Mouse (Mus musculus) left cerebral cortex, adult 2 months (tissue): Measurements from ENCODE around the gene Ccsap. TPM values are rescaled to one million over a fixed set of nuclear protein-coding genes. Genes with fewer than 3 reads are reported as not detected.

Experiments used
- DNase-seq, 2 experiments: peaks; one replicate each; pipeline ENCODE4 v3.0.0; 2021 to 2022; ENCODE audit warnings: low spot score in 2 of 2, mixed read lengths in 1 of 2; ENCODE audit errors: extremely low spot score in 1 of 2
- H3K27ac ChIP-seq: fragments of 200-600 bp; 2 replicates; pipeline ENCODE4 v1.8.1; 2022
- H3K4me3 ChIP-seq: fragments of 200-600 bp; 2 replicates; pipeline ENCODE4 v1.8.1; 2022
- CTCF ChIP-seq: fragments of 200-600 bp; IDR thresholded peaks from 2 replicates; pipeline ENCODE4 v1.8.1; 2022; ENCODE audit warnings: antibody characterized with exemption, mild to moderate bottlenecking, moderate library complexity
- intact Hi-C: fragments of 180-260 bp; cut with DNase I; formaldehyde crosslinking; loops from one replicate; pipeline ENCODE4 v1.15.1; 2025
- total RNA-seq, 2 experiments: library from RNA; stranded (reverse); gene quantifications; 2 replicates each; pipeline ENCODE4 v1.2.3; 2021

Gene Ccsap
- total RNA-seq, 2 experiments from 2014 or later = 65.9 to 75.4 TPM

GRCm38 (mm10) chr8:123827523-123827922 lies 32.5 kb downstream of the Ccsap start:
- DNase-seq = no peak
- intact Hi-C loops = no loop called here
- Histone ChIP-seq H3K4me3 (no peak overlapping the region), H3K27ac (no peak overlapping the region)
- TF ChIP-seq CTCF = no peak

DNA sequence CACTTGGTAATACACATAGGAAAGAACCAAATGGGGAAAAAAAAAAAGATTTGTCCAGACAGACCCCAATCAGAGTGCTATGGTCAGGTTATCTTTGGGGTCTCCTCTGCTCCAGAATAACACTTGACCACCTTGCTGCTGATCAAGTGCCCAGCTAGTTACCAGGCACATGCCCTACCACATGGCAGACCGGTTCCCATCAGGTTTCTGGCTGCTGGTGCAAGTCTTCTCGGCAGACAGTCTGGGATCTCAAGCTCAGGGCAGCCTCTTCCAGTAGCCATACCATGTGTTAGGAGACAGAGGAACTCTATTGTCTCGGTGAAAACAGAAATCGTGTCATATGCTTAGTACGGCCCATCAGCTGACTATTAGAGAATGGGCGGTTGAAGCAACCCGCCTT lies 33.3 kb downstream of the Ccsap start:
- Histone ChIP-seq H3K4me3 (no peak overlapping the region), H3K27ac (no peak overlapping the region)
- no peak for TF ChIP-seq CTCF
- no peak for DNase-seq
- intact Hi-C loops = no loop called here

DNA sequence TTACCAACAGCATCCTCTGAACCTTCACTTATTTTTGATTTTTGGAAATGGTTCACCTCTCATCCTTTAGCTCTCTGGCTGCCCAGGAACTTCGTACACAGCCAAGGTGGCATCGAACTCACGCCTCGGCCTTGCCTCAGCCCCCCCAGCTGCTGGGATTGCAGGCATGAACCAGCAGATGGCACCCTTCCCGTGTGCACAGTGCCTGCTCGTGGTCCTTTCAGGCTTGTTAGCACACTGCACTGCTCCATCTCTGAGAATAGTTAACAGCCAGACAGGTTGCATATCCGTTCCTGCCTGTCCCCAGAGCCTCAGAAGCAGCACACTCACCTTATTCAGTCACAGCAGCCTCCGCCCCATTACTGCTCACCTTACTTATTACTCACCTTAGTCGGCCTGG lies 34.0 kb downstream of the Ccsap start:
- DNase-seq = no peak
- intact Hi-C loops = no loop called here
- TF ChIP-seq CTCF = peak; percentile 51
- Histone ChIP-seq H3K27ac (no peak overlapping the region), H3K4me3 (no peak overlapping the region)

DNA sequence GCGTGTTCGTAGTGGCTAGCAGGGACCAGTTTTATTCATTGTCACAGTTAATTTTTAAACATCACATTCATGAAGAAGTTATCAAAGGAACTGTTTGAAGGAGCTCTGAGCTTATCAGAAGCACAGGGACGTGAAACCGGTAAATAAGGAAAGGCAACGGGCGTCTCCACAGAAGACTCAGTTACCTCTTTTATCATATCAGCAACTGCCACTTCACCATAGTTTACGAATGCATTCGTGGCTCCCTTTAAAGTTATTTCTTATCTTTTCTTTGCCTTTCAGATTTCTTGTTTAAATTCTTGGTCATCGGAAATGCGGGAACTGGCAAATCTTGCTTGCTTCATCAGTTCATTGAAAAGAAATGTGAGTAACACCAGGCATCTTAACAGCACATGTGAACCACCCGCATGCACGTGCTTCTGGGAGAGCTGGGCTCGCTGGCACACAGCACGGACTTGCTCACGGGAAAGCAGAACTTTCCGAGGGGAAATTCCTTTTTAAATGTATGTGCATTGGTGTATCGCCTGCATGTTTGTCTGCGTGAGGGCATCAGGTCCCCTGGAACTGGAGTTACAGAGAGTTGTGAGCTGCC lies 36.4 kb downstream of the Ccsap start:
- intact Hi-C loops = no loop called here
- H3K4me3 ChIP-seq = no peak overlapping the region
- DNase-seq = no peak
- no peak overlapping the region; the same call in 1 of the 2 replicates for H3K27ac ChIP-seq
- no peak for TF ChIP-seq CTCF

- Histone ChIP-seq H3K4me3 (no peak overlapping the region), H3K27ac (no peak overlapping the region)
- peak; percentile 44 for TF ChIP-seq CTCF
- intact Hi-C loops = no loop called here
- DNase-seq = no peak
Measured at GRCm38 (mm10) chr8:123823111-123823510, 36.9 kb downstream of the Ccsap start.

DNA sequence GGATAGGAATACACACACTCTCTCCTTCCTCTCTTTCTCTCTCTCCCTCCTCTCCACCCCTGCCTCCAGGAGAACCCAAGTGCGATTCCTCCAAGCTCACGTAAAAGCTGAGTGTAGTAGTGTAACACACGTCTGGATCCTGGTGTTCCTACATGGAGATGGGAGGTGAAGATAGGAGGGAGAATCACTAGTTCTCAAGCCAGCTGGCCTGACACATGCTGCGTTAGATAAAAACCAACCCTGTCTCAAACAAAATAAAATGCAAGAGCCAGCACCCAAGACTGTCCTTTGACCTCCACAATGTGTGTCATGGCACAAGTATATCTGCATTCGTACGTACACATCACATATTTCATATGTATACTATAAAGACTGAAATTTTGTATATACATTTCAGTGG lies 39.2 kb downstream of the Ccsap start:
- no peak for DNase-seq
- no peak for TF ChIP-seq CTCF
- intact Hi-C loops = no loop called here
- Histone ChIP-seq H3K4me3 (no peak overlapping the region), H3K27ac (peak overlapping the region; percentile 48; the same call in 1 of the 2 replicates)

DNA sequence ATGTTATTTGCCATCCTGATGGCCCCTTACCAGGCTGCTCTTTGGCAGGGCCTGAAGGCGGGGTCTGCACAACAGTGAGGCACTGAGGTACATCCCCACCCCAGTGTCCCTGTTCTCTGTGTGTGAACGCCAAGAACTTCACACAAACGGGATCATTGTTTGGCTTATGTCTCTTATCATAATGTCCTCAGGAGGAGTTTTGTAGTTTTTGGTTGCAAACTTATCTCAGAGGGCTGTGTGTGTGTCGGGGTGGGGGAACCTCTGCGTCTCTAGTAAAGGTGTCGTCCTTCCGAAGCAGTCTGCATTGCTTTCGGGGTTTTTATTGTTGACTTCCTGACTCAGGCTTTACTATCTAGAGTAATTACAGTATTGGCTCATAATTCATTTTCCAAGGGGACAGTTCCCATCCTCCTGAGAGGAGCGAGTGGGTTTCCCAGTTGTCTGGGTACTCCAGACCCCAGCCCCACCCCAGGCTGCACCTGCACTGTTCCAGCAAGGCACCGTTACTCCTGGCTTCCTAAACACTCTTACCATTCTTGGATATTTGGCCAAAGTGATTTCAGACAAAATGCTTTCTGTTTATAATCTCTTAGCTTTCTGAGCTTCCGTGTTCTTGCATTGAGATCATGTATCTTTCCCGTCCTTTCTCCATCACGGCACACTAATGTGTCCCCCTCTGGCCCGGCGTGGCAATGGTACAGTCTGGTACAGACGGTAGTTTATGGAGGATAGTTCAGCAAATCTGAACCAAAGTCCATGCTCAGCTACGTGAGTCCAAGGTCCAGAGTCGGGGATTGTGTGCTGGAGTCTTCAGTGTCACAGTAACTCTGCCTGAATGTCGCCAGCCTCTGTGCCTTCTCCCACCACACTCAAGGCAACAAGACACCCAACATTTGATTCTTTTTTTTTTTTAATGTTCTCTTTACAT lies 40.1 kb downstream of the Ccsap start:
- DNase-seq = no peak
- intact Hi-C loops = no loop called here
- no peak for TF ChIP-seq CTCF
- peak overlapping the region; percentile 48; the same call in 1 of the 2 replicates for H3K27ac ChIP-seq
- H3K4me3 ChIP-seq = no peak overlapping the region

- no peak for DNase-seq
- intact Hi-C loops = no loop called here
- Histone ChIP-seq H3K27ac (peak overlapping the region; percentile 83), H3K4me3 (no peak overlapping the region)
- peak; percentile 14 for TF ChIP-seq CTCF
Measured at GRCm38 (mm10) chr8:123817747-123818146, 42.3 kb downstream of the Ccsap start.

GRCm38 (mm10) chr8:123816939-123817338 lies 43.1 kb downstream of the Ccsap start:
- no peak for DNase-seq
- peak overlapping the region; percentile 83 for H3K27ac ChIP-seq
- intact Hi-C loops = no loop called here
- H3K4me3 ChIP-seq = no peak overlapping the region
- TF ChIP-seq CTCF = no peak

DNA sequence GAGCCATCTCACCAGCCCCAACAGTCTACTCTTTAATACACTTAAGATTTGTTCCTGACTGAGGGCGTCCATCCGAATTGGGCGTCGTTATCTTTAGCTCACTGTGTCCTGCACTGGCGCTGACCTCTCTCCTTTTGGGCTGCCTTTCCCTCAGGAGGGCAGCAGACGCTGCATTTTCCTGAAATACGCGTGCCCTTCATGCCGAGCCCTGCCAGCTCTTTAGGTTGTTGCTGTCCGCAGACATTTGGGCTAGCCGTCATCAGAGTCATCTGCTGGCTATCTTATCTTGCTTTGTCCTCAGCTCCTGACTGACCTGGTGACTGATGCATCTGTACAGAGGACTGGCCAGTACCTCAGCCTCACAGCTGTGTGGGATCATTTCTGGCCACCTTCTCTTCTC lies 44.7 kb downstream of the Ccsap start:
- TF ChIP-seq CTCF = no peak

DNA sequence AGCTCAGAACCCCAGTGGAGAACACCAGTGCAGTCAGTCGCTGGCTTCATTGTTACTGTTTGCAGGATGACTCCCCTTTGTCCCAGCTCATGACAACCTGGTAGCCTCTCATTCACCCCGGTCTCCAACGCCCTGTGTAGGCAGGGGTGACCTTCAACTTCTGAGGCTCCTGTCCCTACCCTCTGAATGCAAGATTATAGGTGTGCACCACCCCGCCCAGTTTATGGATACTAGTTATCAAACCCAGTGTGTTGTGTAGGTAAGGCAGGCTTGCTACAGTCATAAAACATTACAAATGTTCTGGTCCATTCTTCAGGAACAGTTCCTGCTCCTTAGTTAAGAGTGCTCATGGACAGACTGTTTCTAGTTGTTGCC lies 46.1 kb downstream of the Ccsap start:
- no peak for TF ChIP-seq CTCF

More for the DNA sequence above, 44.7 kb downstream of the Ccsap start:
- Histone ChIP-seq H3K4me3 (no peak overlapping the region), H3K27ac (0 out of 2 replicates have a peak overlapping the region, but pooled peaks have one; percentile 47)
- no peak for DNase-seq
- intact Hi-C loops = no loop called here

DNA sequence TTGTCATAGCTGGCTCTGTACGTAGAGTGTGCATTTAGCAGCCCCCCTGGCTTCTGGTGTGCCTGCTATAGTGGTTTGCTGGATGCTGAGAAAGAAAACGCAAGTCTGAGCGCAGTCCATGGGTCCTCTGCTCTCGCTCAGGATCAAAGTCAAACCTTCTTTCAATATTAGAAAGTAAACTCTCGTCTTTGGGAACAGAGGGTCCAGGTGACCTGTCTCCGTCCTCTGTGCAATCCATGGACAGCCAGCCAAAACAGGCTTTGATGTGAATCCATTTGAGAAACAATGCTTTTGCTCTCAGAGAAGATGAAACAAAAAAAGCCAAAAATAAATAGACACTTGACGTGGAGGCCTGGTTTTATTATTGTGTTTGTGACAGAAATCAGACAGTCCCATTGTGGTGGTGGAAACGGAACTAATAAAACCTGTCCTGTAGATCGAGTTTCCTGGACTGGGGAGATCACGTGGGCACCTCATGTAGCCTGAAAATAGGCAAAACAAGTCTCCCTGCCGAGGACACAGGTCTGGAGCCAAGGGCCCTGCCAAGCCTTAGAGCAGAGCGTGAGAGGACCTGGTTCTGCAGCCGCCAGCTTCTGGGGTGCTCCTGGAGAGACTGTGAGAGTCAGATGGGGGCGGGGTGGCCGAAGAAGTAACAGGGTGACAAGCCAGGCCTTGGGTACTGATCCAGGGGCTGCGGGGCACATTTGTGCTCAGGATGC lies 46.7 kb downstream of the Ccsap start:
- peak overlapping the region; percentile 22 for H3K27ac ChIP-seq
- intact Hi-C loops = no loop called here
- DNase-seq = no peak
- no peak overlapping the region for H3K4me3 ChIP-seq
- no peak for TF ChIP-seq CTCF

More for the DNA sequence above, 46.1 kb downstream of the Ccsap start:
- Histone ChIP-seq H3K4me3 (no peak overlapping the region), H3K27ac (peak overlapping the region; percentile 22)
- intact Hi-C loops = no loop called here
- no peak for DNase-seq
